Mouse (Mus musculus) central nervous system, embryonic 18 days (tissue): Measurements from ENCODE around the gene E4f1. TPM values are rescaled to one million over a fixed set of nuclear protein-coding genes. Genes with fewer than 3 reads are reported as not detected.

Source experiments
- polyA plus RNA-seq: library from polyadenylated mRNA; depleted of rRNA; stranded (reverse); fragments of >200 nt; gene quantifications from 2 replicates; pipeline ENCODE4 v1.2.3, GENCODE M21; 2012; rRNA removed

E4f1 gene
- polyA plus RNA-seq, result 80.4 and 89.3 TPM in 2 replicates

GRCm38 (mm10) chr17:24469910-24470602 is at the start of gene E4f1, which contains the start of gene Pgp:
Gene E4f1, minus strand, starts transcription at chr17:24470313.
Gene Pgp, plus strand, starts transcription at chr17:24470392.

GRCm38 (mm10) chr17:24488186-24488661 is 18.1 kb upstream of the E4f1 start, which contains the start of gene Caskin1:
Gene Caskin1, plus strand, starts transcription at chr17:24488601.

GRCm38 (mm10) chr17:24478663-24479380 is 8.7 kb upstream of the E4f1 start, which contains the start of gene Mlst8:
Gene Mlst8, minus strand, starts transcription at chr17:24479078.

GRCm38 (mm10) chr17:24473612-24474275 is 3.6 kb upstream of the E4f1 start, which contains the start of gene Bricd5:
Gene Bricd5, plus strand, starts transcription at chr17:24473884.

GRCm38 (mm10) chr17:24442632-24443155 is 27.4 kb downstream of the E4f1 start, which contains the start of gene Dnase1l2:
Gene Dnase1l2, minus strand, starts transcription at chr17:24443105.

GRCm38 (mm10) chr17:24426471-24427169 is 43.5 kb downstream of the E4f1 start, which contains the start of gene Eci1:
Gene Eci1, plus strand, starts transcription at chr17:24426641.

GRCm38 (mm10) chr17:24414230-24414976 is 55.7 kb downstream of the E4f1 start, which contains the start of gene Rnps1:
Gene Rnps1, plus strand, starts transcription at chr17:24414565.

Other genes with a start within 250 kb of the E4f1 start
- 22.1 and 22.9 TPM in 2 replicates for gene Tedc2, start 249.5 kb downstream of the E4f1 start, polyA plus RNA-seq
- 9.5 and 10.0 TPM in 2 replicates for gene Ccnf, start 218.8 kb downstream of the E4f1 start, polyA plus RNA-seq
- 1.2 TPM in 2 replicates for gene Abca17, start 119.2 kb downstream of the E4f1 start, polyA plus RNA-seq
- 51.3 and 52.5 TPM in 2 replicates for gene Abca3, start 118.4 kb downstream of the E4f1 start, polyA plus RNA-seq
- gene Rnps1, start 55.7 kb downstream of the E4f1 start, polyA plus RNA-seq, result 342 and 369 TPM in 2 replicates
- 21.5 and 23.7 TPM in 2 replicates for gene Eci1, start 43.7 kb downstream of the E4f1 start, polyA plus RNA-seq
- gene Dnase1l2, start 27.2 kb downstream of the E4f1 start, polyA plus RNA-seq, result 31.0 and 36.4 TPM in 2 replicates
- gene Pgp, start 79 bp upstream of the E4f1 start, polyA plus RNA-seq, result 51.9 and 56.2 TPM in 2 replicates
- gene Bricd5, start 3.6 kb upstream of the E4f1 start, polyA plus RNA-seq, result 0.67 and 1.4 TPM in 2 replicates
- gene Mlst8, start 8.8 kb upstream of the E4f1 start, polyA plus RNA-seq, result 40.6 TPM in 2 replicates
- 109 and 125 TPM in 2 replicates for gene Caskin1, start 18.3 kb upstream of the E4f1 start, polyA plus RNA-seq
- gene Traf7, start 57.6 kb upstream of the E4f1 start, polyA plus RNA-seq, result 317 and 344 TPM in 2 replicates
- 14.9 and 17.8 TPM in 2 replicates for gene Rab26, start 63.9 kb upstream of the E4f1 start, polyA plus RNA-seq
- gene Pkd1, start 79.5 kb upstream of the E4f1 start, polyA plus RNA-seq, result 72.1 and 73.5 TPM in 2 replicates
- 152 and 155 TPM in 2 replicates for gene Tsc2, start 162.3 kb upstream of the E4f1 start, polyA plus RNA-seq
- 13.9 and 14.3 TPM in 2 replicates for gene Nthl1, start 162.4 kb upstream of the E4f1 start, polyA plus RNA-seq
- gene Slc9a3r2, start 180.0 kb upstream of the E4f1 start, polyA plus RNA-seq, result 48.9 and 51.1 TPM in 2 replicates
- gene Npw, start 188.1 kb upstream of the E4f1 start, polyA plus RNA-seq, result 0.31 and 0.40 TPM in 2 replicates
- 73.8 and 74.1 TPM in 2 replicates for gene Zfp598, start 199.4 kb upstream of the E4f1 start, polyA plus RNA-seq
- gene Syngr3, start 219.6 kb upstream of the E4f1 start, polyA plus RNA-seq, result 153 and 170 TPM in 2 replicates
- gene Gfer, start 225.8 kb upstream of the E4f1 start, polyA plus RNA-seq, result 28.7 and 30.4 TPM in 2 replicates
- 7.4 and 8.2 TPM in 2 replicates for gene Noxo1, start 225.9 kb upstream of the E4f1 start, polyA plus RNA-seq
- gene Tbl3, start 237.3 kb upstream of the E4f1 start, polyA plus RNA-seq, result 63.2 and 66.6 TPM in 2 replicates
- gene Rnf151, start 247.8 kb upstream of the E4f1 start, polyA plus RNA-seq, result 0.28 TPM in 2 replicates
- gene Rps2, start 247.8 kb upstream of the E4f1 start, polyA plus RNA-seq, result 1,636 and 1,660 TPM in 2 replicates